Mouse (Mus musculus) embryo, embryonic 9.5 days (tissue): ENCODE measurements around the gene Spint2.

ENCODE experiments used
- DNase-seq: peaks from one replicate; pipeline ENCODE4 v3.0.0-alpha.2; 2017; ENCODE audit errors: extremely low spot score

Spint2 gene

GRCm38 (mm10) chr7:29281201-29282073, at the start of gene Spint2:
Gene Spint2, minus strand, starts transcription at chr7:29281912.
- DNase-seq, result peak; percentile 63

- no peak for DNase-seq
These were observed 47.3 kb upstream of the Spint2 start for GRCm38 (mm10) chr7:29328984-29329383.

- DNase-seq, result no peak
These were observed 45.4 kb upstream of the Spint2 start for GRCm38 (mm10) chr7:29327087-29327486.

GRCm38 (mm10) chr7:29319337-29320307, 37.9 kb upstream of the Spint2 start:
- peak; percentile 61 for DNase-seq

- DNase-seq, result peak; percentile 59
These were observed 36.6 kb upstream of the Spint2 start for GRCm38 (mm10) chr7:29318115-29318911.

GRCm38 (mm10) chr7:29317558-29317957, 35.8 kb upstream of the Spint2 start:
- DNase-seq, result peak; percentile 90

- DNase-seq, result peak; percentile 66
These were observed 35.3 kb upstream of the Spint2 start for GRCm38 (mm10) chr7:29316976-29317375.

- no peak for DNase-seq
These were observed 34.5 kb upstream of the Spint2 start for GRCm38 (mm10) chr7:29316137-29316734.

GRCm38 (mm10) chr7:29314844-29315628, 33.3 kb upstream of the Spint2 start:
- DNase-seq, result peak; percentile 46

- no peak for DNase-seq
These were observed 32.0 kb upstream of the Spint2 start for GRCm38 (mm10) chr7:29313572-29314261.

GRCm38 (mm10) chr7:29313051-29313450, 31.3 kb upstream of the Spint2 start:
- DNase-seq, result no peak

GRCm38 (mm10) chr7:29309749-29310148, 28.0 kb upstream of the Spint2 start:
- DNase-seq, result no peak

- DNase-seq, result peak; percentile 57
These were observed 27.6 kb upstream of the Spint2 start for GRCm38 (mm10) chr7:29309221-29309721.

GRCm38 (mm10) chr7:29307350-29308104, 25.8 kb upstream of the Spint2 start:
- peak; percentile 91 for DNase-seq

GRCm38 (mm10) chr7:29306619-29307018, 24.9 kb upstream of the Spint2 start:
- peak; percentile 54 for DNase-seq

- no peak for DNase-seq
These were observed 24.4 kb upstream of the Spint2 start for GRCm38 (mm10) chr7:29306108-29306507.

- no peak for DNase-seq
These were observed 23.7 kb upstream of the Spint2 start for GRCm38 (mm10) chr7:29305263-29305988.
